Comparison of ENCODE assay signal across 8 mouse cellular contexts in the genomic region with DNA sequence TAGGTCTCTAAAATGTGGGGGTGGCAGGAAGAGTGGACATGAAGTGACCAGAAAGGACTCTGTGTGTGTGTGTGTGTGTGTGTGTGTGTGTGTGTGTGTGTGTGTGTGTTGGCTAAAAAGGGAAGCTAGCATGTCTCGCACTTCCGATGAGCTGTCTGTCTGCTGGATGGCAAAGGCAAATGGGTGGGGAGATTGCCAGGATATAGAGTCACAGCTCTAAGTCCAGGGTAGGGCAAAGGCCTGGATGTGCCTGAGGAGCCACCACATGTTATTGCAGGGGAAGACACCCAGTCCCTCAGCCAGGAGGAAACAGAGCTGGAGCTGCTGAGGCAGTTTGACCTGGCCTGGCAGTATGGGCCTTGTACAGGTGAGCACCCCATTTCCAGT. TPM values are rescaled to one million over a fixed set of nuclear protein-coding genes. Genes with fewer than 3 reads are reported as not detected.
DNase-seq lines count a peak whose midpoint lies in the region; ATAC-seq and TF ChIP-seq lines count a peak whose summit lies in the region.
"Had no signal": no experiment of that assay in that cellular context is flagged by ENCODE, and none has a peak within 500 bp of the region (broad histone marks: within the 10 kb centered on the region; RNA-seq: fewer than 3 reads in every experiment).

No protein-coding gene starts in this region.

- TF ChIP-seq POLR2A in thymus, adult 2 months (IDR thresholded peaks at IDR 0.05; ENCODE audit: control insufficient read depth, extremely low read depth, insufficient read depth, low read length, poor library complexity), result no peak
- no peak; the same call in 1 of the 2 replicates for TF ChIP-seq POLR2A in embryonic fibroblast, embryonic 13.5 days (IDR thresholded peaks at IDR 0.05; ENCODE audit: low read depth, low read length)

- WGBS in thymus, adult 2 months, result 0% methylated on average over 2 of the region's 2 CpGs
- WGBS in limb, embryonic 10.5 days, result 54% methylated on average over 2 of the region's 2 CpGs

- H3K9me3 ChIP-seq in limb, embryonic 10.5 days (replicated peaks), result no peaks in the 10 kb centered on the region

- ATAC-seq in monocyte, adult 5-6 weeks (replicated peaks; ENCODE audit: insufficient number of reproducible peaks, low FRiP score, low TSS enrichment, poor library complexity, severe bottlenecking), result peak; percentile 26

- DNase-seq in thymus, adult 2 months, result no peak
- DNase-seq in thymus, postnatal 14 days, result no peak
- no peak for DNase-seq in limb, embryonic 10.5 days (ENCODE audit: low spot score)
- DNase-seq in urinary bladder, postnatal 14 days (ENCODE audit: low spot score), result no peak
- no peak for DNase-seq in cerebellum, adult 9-11 months

- TF ChIP-seq CTCF in thymus, adult 2 months (IDR thresholded peaks at IDR 0.05; ENCODE audit: borderline replicate concordance, control insufficient read depth, extremely low read depth, insufficient read depth, low read length, poor library complexity), result no peak
- no peak for TF ChIP-seq CTCF in embryonic fibroblast, embryonic 13.5 days (IDR thresholded peaks at IDR 0.05; ENCODE audit: borderline replicate concordance, insufficient read depth, low read length)

- peak overlapping the region; percentile 35 for H3K27ac ChIP-seq in thymus, adult 2 months (ENCODE audit: control insufficient read depth, insufficient read depth, low read length)
- peak overlapping the region; percentile 85 for H3K27ac ChIP-seq in embryonic fibroblast, embryonic 13.5 days (ENCODE audit: insufficient read depth, low read length)
- H3K27ac ChIP-seq in limb, embryonic 10.5 days, result peak overlapping the region; percentile 85

- H3K4me1 ChIP-seq in thymus, adult 2 months (replicated peaks; ENCODE audit: control insufficient read depth, insufficient read depth, low read length), result peaks cover 22% of the 10 kb centered on the region
- H3K4me1 ChIP-seq in embryonic fibroblast, embryonic 13.5 days (ENCODE audit: control insufficient read depth, insufficient read depth, low read length), result peaks cover 10% of the 10 kb centered on the region
- H3K4me1 ChIP-seq in limb, embryonic 10.5 days, result peaks cover 53% of the 10 kb centered on the region

- H3K36me3 ChIP-seq in thymus, adult 2 months (ENCODE audit: control insufficient read depth, insufficient read depth, low read length), result no peaks in the 10 kb centered on the region
- no peaks in the 10 kb centered on the region for H3K36me3 ChIP-seq in limb, embryonic 10.5 days

- H3K27me3 ChIP-seq in thymus, adult 2 months (ENCODE audit: control insufficient read depth, insufficient read depth, low read length), result no peaks in the 10 kb centered on the region
- H3K27me3 ChIP-seq in limb, embryonic 10.5 days (ENCODE audit: low read depth, poor library complexity, severe bottlenecking), result peaks cover 34% of the 10 kb centered on the region

- peak overlapping the region; percentile 77 for H3K4me3 ChIP-seq in thymus, adult 2 months (ENCODE audit: control insufficient read depth, insufficient read depth, low read length)
- peak overlapping the region; percentile 56 for H3K4me3 ChIP-seq in embryonic fibroblast, embryonic 13.5 days (ENCODE audit: insufficient read depth, low read length)
- H3K4me3 ChIP-seq in limb, embryonic 10.5 days, result peak overlapping the region; percentile 68

RNA-seq across cellular contexts. Expression of gene Pold4, which starts 0.5 kb away (rescaled TPM):
- polyA plus RNA-seq in thymus, adult 2 months (2012; rRNA removed), result 104 and 117 TPM in 2 replicates
- 55.2 and 55.8 TPM in 2 replicates for polyA plus RNA-seq in embryonic fibroblast, embryonic 13.5 days (2011; ENCODE audit: insufficient read length, low read depth, missing spikeins)
- 14.0 and 16.2 TPM in 2 replicates for polyA plus RNA-seq in limb, embryonic 10.5 days (2016; fragmentation: Nextera tagmentation; extraction: Ambion mirVana)
- total RNA-seq in monocyte, adult 5-6 weeks (2017), result 94.0 to 149 TPM (median 107 TPM) in 3 replicates

RNA-seq across cellular contexts. Expression of gene AC109138.7, which starts 18.0 kb away (rescaled TPM):
- not detected in 2 replicates for polyA plus RNA-seq in thymus, adult 2 months (2012; rRNA removed)
- not detected in 2 replicates for polyA plus RNA-seq in embryonic fibroblast, embryonic 13.5 days (2011; ENCODE audit: insufficient read length, low read depth, missing spikeins)
- not detected in 2 replicates for polyA plus RNA-seq in limb, embryonic 10.5 days (2016; fragmentation: Nextera tagmentation; extraction: Ambion mirVana)
- not detected in 3 replicates for total RNA-seq in monocyte, adult 5-6 weeks (2017)
- total RNA-seq: heart, adult 18-20 months had no signal

RNA-seq across cellular contexts. Expression of gene Clcf1, which starts 18.1 kb away (rescaled TPM):
- polyA plus RNA-seq in thymus, adult 2 months (2012; rRNA removed), result 32.9 and 36.1 TPM in 2 replicates
- polyA plus RNA-seq in embryonic fibroblast, embryonic 13.5 days (2011; ENCODE audit: insufficient read length, low read depth, missing spikeins), result 15.2 and 16.8 TPM in 2 replicates
- 4.3 and 6.0 TPM in 2 replicates for polyA plus RNA-seq in limb, embryonic 10.5 days (2016; fragmentation: Nextera tagmentation; extraction: Ambion mirVana)
- 10.2 to 28.8 TPM (median 19.7 TPM) in 3 replicates for total RNA-seq in monocyte, adult 5-6 weeks (2017)

RNA-seq across cellular contexts. Expression of gene Rad9a, which starts 30.7 kb away (rescaled TPM):
- polyA plus RNA-seq in thymus, adult 2 months (2012; rRNA removed), result 119 and 143 TPM in 2 replicates
- polyA plus RNA-seq in embryonic fibroblast, embryonic 13.5 days (2011; ENCODE audit: insufficient read length, low read depth, missing spikeins), result 25.5 and 32.3 TPM in 2 replicates
- 58.2 and 61.5 TPM in 2 replicates for polyA plus RNA-seq in limb, embryonic 10.5 days (2016; fragmentation: Nextera tagmentation; extraction: Ambion mirVana)
- 19.1 to 26.3 TPM (median 20.7 TPM) in 3 replicates for total RNA-seq in monocyte, adult 5-6 weeks (2017)

RNA-seq across cellular contexts. Expression of gene Ssh3, which starts 36.8 kb away (rescaled TPM):
- 72.7 and 94.1 TPM in 2 replicates for polyA plus RNA-seq in thymus, adult 2 months (2012; rRNA removed)
- 14.0 and 22.5 TPM in 2 replicates for polyA plus RNA-seq in embryonic fibroblast, embryonic 13.5 days (2011; ENCODE audit: insufficient read length, low read depth, missing spikeins)
- polyA plus RNA-seq in limb, embryonic 10.5 days (2016; fragmentation: Nextera tagmentation; extraction: Ambion mirVana), result 2.5 and 4.4 TPM in 2 replicates
- total RNA-seq in monocyte, adult 5-6 weeks (2017), result 23.7 to 30.6 TPM (median 27.0 TPM) in 3 replicates

Comparison
In these comparisons a context has a peak if more than half of its experiments do, and no peak if none do; other contexts are left out.
1. H3K27ac ChIP-seq: peak in every context shown above with its lines; median percentile 85 in embryonic fibroblast, embryonic 13.5 days; 85 in limb, embryonic 10.5 days; 35 in thymus, adult 2 months.